Mouse (Mus musculus) cerebellum, adult 9-10 months (tissue): ENCODE measurements around the gene Proser2.

Source experiments
- DNase-seq: peaks from one replicate; pipeline ENCODE4 v3.0.0; 2022

Proser2 gene

DNA sequence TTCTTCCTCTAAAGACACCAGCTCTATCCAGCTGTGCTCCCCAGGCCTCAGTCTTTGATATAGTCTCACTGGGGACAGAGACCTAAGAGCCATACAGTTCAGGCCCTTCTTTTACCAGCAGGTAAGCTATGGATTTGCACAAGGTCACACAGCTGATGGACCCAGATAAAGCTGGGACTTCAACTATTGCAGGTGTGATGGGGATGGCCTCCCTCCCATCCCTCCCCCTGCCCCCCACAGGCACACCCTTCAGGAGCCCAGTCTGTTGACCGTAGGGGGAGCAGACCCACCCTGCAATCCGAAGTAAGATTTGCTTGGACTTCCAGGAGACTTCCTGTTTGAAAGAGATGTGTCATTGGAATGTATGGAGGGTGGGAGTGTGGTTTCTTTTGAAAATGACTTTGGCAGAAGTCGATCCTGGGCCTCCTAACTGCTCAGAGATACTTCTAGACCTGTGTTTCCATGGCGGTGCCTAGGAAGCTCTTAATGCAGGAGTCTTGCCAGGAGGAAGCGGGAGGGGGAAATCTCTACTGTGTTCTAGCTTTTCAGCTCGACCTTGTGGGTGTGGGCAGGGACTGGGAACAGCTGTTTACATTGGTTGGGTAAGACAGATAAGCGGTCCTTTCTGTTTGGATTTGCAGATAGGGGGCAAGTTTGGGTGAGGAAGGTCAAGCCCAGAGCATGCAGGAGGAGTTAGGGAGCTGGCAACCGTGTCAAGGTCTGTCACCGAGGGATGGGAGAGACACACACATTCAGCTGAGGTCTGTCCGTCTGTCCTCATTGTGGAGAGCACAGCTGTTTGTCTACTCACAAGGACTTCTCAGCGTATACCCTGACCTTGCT lies 58.2 kb downstream of the Proser2 start:
- DNase-seq: no peak

DNA sequence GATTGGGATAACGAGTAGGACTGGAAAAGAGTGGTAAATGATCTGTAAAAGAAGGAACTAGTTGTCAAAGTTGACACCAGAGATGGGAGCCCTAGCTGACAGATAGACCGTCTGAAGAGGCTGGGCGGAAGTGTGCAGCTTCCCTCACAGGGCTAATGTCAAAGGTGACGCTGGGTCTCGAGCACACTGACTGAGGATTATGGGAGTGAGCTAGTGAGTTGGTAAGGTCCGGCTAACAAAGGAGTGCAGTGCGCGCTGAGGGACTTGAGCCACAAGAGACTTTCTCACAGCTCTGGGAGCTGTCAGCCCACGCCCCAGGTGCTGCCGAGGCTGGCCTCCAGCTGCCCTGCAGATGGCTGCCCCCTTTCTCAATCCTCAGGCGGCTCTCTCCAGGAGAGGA lies 59.1 kb downstream of the Proser2 start:
- DNase-seq: no peak

DNA sequence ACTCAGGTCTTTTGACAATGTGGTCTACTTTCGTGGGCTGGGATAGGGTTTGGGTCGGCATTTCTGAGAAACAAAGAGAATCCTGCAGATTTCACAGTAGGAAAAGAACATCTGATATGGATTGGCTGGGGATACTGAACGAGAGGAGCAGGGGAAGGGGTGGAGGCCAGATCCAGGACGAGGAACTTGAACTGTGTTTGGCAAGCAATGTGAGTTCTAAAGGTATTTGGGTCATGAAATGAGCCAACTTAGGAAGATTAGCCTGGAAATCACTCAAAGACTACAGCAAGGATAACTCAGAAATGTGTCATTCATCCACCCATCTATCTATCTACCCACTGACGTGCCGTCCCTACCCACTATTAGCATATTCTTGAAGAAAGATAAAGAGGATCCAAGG lies 62.7 kb downstream of the Proser2 start:
- DNase-seq: no peak

DNA sequence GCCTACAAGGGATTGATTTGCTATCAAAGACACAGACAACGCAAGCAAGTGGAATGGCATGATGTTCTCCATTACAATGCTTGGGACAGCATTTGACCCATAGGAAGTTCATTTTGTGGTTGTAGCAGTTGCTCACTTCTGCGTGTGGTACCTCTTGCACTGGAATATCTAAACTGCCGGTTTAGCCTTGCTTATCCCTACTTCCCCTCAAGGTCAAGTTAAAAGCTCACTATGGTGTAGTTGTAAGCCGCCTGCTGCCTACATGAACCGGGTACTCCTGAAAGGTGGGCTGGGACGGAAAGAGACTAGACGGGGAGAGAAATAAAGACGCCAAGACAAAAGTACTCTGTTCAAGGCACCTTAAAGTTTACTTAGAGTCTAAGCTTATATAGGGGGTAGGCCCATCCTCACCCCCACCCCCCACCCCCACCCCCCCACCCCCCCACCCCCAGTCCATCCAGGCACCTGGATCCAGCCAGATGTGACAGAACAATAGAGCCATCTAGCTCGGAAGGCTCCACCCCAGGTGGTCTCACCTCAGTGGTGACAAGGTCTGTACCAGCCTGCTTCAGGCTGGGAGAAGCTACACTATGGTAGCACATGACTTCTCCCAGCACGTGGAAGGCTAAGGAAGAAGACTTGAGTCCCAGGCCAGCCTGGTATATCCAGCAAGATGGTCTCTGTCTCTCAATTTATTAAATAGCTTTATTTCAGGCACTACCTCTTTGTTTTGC lies 69.8 kb downstream of the Proser2 start:
- no peak for DNase-seq

DNA sequence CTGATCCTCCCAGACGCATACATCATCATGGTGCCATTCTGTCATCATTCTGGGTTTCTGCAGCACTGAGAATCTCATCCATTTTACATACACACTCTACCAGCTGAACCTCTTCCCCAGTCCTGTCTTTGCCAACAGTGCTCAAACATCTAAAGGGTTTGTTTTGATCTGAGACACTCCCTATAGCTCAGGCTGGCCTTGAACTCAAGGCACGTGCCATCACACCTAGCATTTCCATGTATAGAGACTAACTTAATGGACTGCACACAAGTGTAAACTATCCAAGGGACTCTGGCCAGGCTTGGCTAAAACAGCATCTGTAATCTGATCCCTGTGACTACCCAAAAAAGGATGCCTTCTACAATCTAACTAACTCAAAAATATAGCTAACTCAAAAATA lies 70.7 kb downstream of the Proser2 start:
- DNase-seq: no peak

DNA sequence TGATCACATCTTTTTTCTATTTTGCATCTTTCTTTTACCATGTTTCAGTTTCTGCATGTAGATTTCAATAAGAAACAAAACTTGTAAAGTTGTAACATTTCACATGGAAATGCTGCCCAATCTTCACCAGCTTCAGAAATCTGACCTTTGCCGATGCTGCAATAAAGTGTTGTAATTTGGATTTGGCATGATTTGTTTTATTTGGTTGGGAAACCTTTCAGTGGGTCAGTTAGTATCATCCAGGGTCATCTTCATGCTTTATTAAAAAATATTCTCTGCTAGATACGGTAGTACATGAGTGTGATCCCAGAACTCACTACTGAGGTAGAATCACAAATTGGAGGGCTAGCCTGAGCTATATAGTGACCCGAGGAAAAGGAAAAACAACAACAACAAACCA lies 73.5 kb downstream of the Proser2 start:
- no peak for DNase-seq

DNA sequence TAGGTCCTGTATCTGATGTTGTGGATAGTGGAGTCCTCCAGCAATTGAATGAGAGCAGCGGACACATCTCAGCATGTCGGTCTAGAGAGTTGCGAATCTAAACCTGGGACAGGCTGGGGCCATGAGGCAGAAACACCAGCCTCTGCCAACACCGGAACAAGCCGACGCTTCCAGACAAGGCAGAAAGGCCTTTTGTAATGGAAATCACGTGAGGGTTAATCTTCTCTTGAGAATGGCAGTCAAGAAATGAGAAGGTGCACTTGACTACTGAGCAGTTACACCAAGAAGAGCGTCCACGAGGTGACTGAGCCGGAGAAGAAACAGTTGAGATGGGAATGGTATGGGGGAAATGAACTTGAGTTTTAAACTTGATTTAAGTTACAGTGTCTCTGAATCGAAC lies 74.5 kb downstream of the Proser2 start:
- DNase-seq: no peak

DNA sequence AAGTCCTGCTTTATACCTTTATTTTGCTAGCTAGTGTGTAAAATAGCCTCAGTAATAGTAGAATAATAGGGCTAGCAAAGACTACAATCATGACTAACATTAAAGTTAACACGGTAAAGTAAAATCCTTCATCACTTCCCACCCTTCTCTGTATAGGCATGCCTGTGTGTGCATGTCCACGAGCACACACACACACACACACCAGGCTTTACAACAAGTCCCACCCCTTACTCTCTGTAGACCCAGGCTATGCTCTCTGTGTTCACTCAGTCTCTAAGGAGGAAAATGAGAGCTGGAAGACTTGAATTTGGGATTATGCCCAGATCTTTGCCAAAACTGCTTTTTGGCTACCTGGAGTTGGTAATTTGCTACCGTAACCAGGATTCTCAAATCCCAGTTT lies 81.0 kb downstream of the Proser2 start:
- DNase-seq: no peak

DNA sequence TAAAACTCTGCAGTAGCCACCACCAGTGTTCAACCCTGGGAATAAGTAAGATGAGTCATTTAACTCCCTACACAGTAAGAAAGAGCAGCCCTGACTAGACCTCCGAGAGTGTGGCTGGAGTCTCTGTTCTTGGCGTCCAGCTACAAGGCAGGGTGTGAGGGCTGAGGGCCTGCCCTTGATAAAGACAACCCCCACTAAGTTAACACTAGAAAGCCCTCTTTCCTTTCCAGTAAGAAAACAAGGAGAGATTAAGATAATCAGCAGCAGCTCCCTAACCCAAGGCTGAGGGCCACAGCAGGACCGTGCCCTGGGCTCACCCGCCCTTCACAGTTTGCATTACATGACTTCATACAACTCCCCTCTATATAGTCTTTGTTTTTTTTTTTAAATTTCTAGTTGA lies 81.4 kb downstream of the Proser2 start:
- DNase-seq: no peak
